Mouse (Mus musculus) liver, embryonic 14.5 days (tissue): ENCODE measurements around the gene Reln. TPM values are rescaled to one million over a fixed set of nuclear protein-coding genes. Genes with fewer than 3 reads are reported as not detected.

Source experiments
- ATAC-seq: fragments of 200-750 bp; cut with Nextera tagmentation; 2 replicates; pipeline ENCODE4 v1.8.0; 2017; ENCODE audit warnings: moderate number of reproducible peaks, mild to moderate bottlenecking, moderate library complexity; ENCODE audit not compliant: insufficient read depth
- DNase-seq, 3 experiments: peaks; one replicate each; pipeline ENCODE4 v3.0.0-alpha.2; 2012 to 2013; ENCODE audit warnings: low read depth in 3 of 3, low spot score in 3 of 3
- H3K27ac ChIP-seq: fragments of 300-500 bp; sonication (generic); 2 replicates; pipeline ENCODE4 v1.5.1; 2014; ENCODE audit warnings: moderate library complexity, mild to moderate bottlenecking, control low read depth, inconsistent platforms
- H3K27me3 ChIP-seq: fragments of 300-500 bp; sonication (generic); 2 replicates; pipeline ENCODE4 v1.6.1; 2014; ENCODE audit warnings: mild to moderate bottlenecking, low read length, moderate library complexity; ENCODE audit not compliant: control insufficient read depth, insufficient read depth
- H3K36me3 ChIP-seq: fragments of 300-500 bp; sonication (generic); replicated peaks from 2 replicates; pipeline ENCODE4 v1.6.1; 2014; ENCODE audit warnings: low read depth; ENCODE audit not compliant: control insufficient read depth, insufficient read depth
- H3K4me1 ChIP-seq, 2 experiments: fragments of 200-500 bp in 1 of 2; fragments of 300-500 bp in 1 of 2; sonication (generic) in 1 of 2; replicated peaks; 2 replicates each; pipeline ENCODE4 v1.6.1; 2012 to 2014; ENCODE audit warnings: antibody characterized with exemption in 1 of 2, inconsistent platforms in 1 of 2, low read length in 1 of 2; ENCODE audit not compliant: control insufficient read depth in 2 of 2, insufficient read depth in 2 of 2
- H3K4me2 ChIP-seq: fragments of 300-500 bp; sonication (generic); 2 replicates; pipeline ENCODE4 v1.6.1; 2014; ENCODE audit warnings: low read depth, mild to moderate bottlenecking, control low read depth, moderate library complexity
- H3K4me3 ChIP-seq, 2 experiments: fragments of 200-500 bp in 1 of 2; fragments of 300-500 bp in 1 of 2; sonication (generic) in 1 of 2; 2 replicates each; pipeline ENCODE4 v1.5.1; 2012 to 2014; ENCODE audit warnings: low read depth in 2 of 2, low read length in 2 of 2, mild to moderate bottlenecking in 2 of 2, control low read depth in 1 of 2, inconsistent platforms in 1 of 2, moderate library complexity in 1 of 2; ENCODE audit not compliant: insufficient read depth in 1 of 2
- H3K9ac ChIP-seq: fragments of 300-500 bp; sonication (generic); replicated peaks from 2 replicates; pipeline ENCODE4 v1.6.1; 2014; ENCODE audit warnings: mild to moderate bottlenecking, control low read depth, moderate library complexity
- H3K9me3 ChIP-seq: fragments of 300-500 bp; sonication (generic); 2 replicates; pipeline ENCODE4 v1.6.1; 2016; ENCODE audit warnings: low read length, mixed read lengths; ENCODE audit not compliant: control insufficient read depth
- CTCF ChIP-seq: IDR thresholded peaks from 2 replicates; pipeline ENCODE4 v1.5.1; 2016; ENCODE audit warnings: antibody characterized with exemption, low read depth, control low read depth
- EP300 ChIP-seq: IDR thresholded peaks from 2 replicates; pipeline ENCODE4 v1.6.1; 2016; ENCODE audit warnings: antibody characterized with exemption, low read depth
- WGBS: fragments of 180-500 bp; shearing (Covaris S2); extraction: QIAGEN DNeasy Blood & Tissue Kit; methylation state at CpG from one replicate; pipeline ENCODE4 v1.1.7; 2014; ENCODE audit not compliant: insufficient replicate concordance; 5-methylcytosine and 5-hydroxymethylcytosine counted together
- polyA plus RNA-seq, 2 experiments: library from polyadenylated mRNA; depleted of rRNA in 1 of 2; stranded (reverse) in 1 of 2; unstranded in 1 of 2; fragments of >200 nt; fragmentation: Nextera tagmentation in 1 of 2; extraction: Ambion mirVana in 1 of 2; gene quantifications; 2 replicates each; pipeline versions ENCODE4 v1.2.1 to v1.2.3; 2012 to 2014

Reln gene
- polyA plus RNA-seq, 2 experiments, result 25.7 to 38.7 TPM

DNA sequence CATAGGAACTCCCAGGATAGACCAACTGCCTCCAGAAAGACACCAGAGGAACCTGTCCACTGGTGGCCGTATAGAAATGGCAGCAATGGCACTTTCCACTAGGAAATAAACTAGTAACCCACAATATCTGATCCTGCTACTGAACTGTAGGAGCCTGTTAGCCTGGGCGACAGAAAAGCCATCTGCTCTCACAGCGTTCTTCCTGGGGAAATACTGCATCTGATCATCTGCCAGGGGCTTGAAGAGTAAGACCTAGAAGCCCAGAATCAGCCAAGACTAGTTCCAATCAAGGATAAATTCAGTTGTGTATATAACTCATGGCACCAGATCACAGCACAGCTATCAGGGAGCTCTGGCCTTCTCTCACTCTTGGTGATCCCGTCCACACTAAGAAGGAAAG, 33.5 kb downstream of the Reln start:
- DNase-seq (no peak), ATAC-seq (no peak)
- no peak overlapping the region for H3K9ac ChIP-seq
- WGBS, result 56% methylated on average over 4 of the region's 4 CpGs
- H3K27ac ChIP-seq, result no peak overlapping the region
- H3K4me3 ChIP-seq, result no peak overlapping the region
- H3K36me3 ChIP-seq, result no peaks in the 10 kb centered on the region
- H3K4me2 ChIP-seq, result no peak overlapping the region
- no peaks in the 10 kb centered on the region for H3K27me3 ChIP-seq
- H3K9me3 ChIP-seq, result no peaks in the 10 kb centered on the region
- no peaks in the 10 kb centered on the region for H3K4me1 ChIP-seq
- TF ChIP-seq EP300, result no peak
- TF ChIP-seq CTCF, result no peak

DNA sequence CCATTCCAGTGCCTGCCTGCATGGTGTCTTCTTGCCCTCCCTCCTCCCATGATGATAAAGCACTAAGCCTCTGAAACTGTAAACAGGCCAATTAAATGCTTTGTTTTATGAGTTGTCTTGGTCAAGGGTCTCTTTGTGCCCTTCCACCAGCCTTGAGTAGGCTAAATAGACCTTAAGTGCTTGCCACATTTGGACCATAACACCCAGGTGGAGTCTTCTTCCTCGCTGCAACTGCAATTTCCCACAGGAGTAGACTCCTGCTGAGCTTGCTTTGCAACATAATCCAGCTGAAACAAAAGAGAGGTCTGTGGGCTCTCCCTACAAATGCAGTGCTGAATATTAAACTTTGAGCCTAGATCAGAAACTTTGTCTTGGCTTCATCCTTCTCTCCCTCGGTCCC, 35.5 kb downstream of the Reln start:
- TF ChIP-seq CTCF, result no peak
- TF ChIP-seq EP300, result no peak
- whole genome bisulfite sequencing, result 45% methylated on average over 2 of the region's 2 CpGs

DNA sequence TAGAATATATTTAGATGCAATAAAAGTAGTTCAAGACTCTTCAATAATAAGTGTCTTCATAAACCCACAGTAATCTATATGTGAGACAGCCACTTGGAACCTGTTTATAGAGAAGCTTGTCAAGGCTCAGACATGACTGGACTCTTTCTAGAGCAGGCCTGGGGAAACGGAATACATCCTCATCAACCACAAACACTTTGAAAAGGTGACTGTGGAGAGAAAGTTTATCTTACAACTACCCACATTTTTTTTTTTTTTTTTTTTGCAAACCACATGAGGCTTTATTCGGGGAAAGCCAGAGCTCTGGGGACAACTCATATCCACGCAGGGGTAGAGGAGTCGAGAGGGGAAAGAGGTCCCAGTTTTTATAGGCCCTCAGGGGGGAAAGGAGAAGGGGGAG, 36.6 kb downstream of the Reln start:
- H3K27ac ChIP-seq, result no peak overlapping the region
- DNase-seq (no peak), ATAC-seq (no peak)
- H3K9ac ChIP-seq, result no peak overlapping the region
- no peaks in the 10 kb centered on the region for H3K27me3 ChIP-seq
- H3K4me2 ChIP-seq, result no peak overlapping the region
- H3K9me3 ChIP-seq, result no peaks in the 10 kb centered on the region
- H3K36me3 ChIP-seq, result no peaks in the 10 kb centered on the region
- whole genome bisulfite sequencing, result 33% methylated on average over 4 of the region's 4 CpGs
- H3K4me3 ChIP-seq, result no peak overlapping the region
- no peak for TF ChIP-seq EP300
- no peak for TF ChIP-seq CTCF
- H3K4me1 ChIP-seq, result no peaks in the 10 kb centered on the region

More for the DNA sequence above, 35.5 kb downstream of the Reln start:
- Histone ChIP-seq H3K4me3 (no peak overlapping the region), H3K36me3 (no peaks in the 10 kb centered on the region), H3K27ac (no peak overlapping the region), H3K27me3 (no peaks in the 10 kb centered on the region), H3K9me3 (no peaks in the 10 kb centered on the region), H3K4me1 (no peaks in the 10 kb centered on the region), H3K4me2 (no peak overlapping the region), H3K9ac (no peak overlapping the region)
- no peak for ATAC-seq
- DNase-seq, result no peak

DNA sequence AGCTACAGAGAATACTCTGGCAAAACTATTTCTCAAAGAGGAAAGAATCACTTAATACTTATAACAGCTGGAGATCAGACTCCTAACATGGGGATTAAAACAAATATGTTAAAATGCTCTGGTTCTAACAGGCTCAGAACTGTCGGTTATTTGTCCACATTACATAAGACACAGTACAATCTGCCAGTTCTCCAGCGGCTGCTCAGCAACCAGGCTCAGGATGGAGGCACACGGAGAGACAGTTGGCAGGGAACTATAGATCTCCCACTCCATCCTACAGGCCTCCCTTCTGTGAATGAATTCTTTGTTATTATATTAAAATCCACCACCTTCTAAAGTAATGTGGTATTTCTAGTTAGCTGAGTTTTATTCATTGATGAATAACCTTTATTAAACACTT, 37.4 kb downstream of the Reln start:
- WGBS, result 53% methylated on average over 3 of the region's 3 CpGs
- no peaks in the 10 kb centered on the region for H3K27me3 ChIP-seq
- no peaks in the 10 kb centered on the region for H3K9me3 ChIP-seq
- no peak overlapping the region for H3K4me3 ChIP-seq
- no peak overlapping the region for H3K9ac ChIP-seq
- ATAC-seq (no peak), DNase-seq (no peak)
- no peak overlapping the region for H3K27ac ChIP-seq
- no peaks in the 10 kb centered on the region for H3K36me3 ChIP-seq
- H3K4me1 ChIP-seq, result no peaks in the 10 kb centered on the region
- no peak for TF ChIP-seq CTCF
- TF ChIP-seq EP300, result no peak
- no peak overlapping the region for H3K4me2 ChIP-seq

DNA sequence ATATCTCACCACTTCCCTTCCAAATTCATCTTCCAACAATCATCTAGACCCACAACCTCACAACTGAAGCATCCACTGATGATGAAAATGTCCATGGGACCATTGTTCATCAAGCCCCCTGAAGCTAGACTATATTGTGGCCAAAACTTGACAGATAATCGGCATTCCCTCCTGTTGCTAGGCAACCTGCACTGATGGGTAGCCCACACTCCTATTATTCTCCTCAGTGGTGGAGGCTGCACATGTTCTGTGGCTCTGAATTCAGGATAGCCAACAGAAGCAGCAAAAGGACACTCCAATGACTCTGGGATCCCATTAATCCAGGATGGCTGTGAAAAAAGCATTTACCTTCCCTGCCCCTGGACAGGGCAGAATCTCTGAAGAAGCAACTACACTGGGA, 40.8 kb downstream of the Reln start:
- 39% methylated on average over 1 of the region's 1 CpGs for WGBS
- TF ChIP-seq EP300, result no peak
- no peak for TF ChIP-seq CTCF
- H3K27me3 ChIP-seq, result no peaks in the 10 kb centered on the region
- no peak overlapping the region for H3K4me2 ChIP-seq
- no peaks in the 10 kb centered on the region for H3K9me3 ChIP-seq
- H3K36me3 ChIP-seq, result no peaks in the 10 kb centered on the region
- no peak overlapping the region for H3K27ac ChIP-seq
- H3K9ac ChIP-seq, result no peak overlapping the region
- no peak overlapping the region for H3K4me3 ChIP-seq
- ATAC-seq (no peak), DNase-seq (no peak)
- no peaks in the 10 kb centered on the region for H3K4me1 ChIP-seq
